Mouse (Mus musculus) neural tube, embryonic 13.5 days (tissue): ENCODE measurements around the gene Bloc1s2. TPM values are rescaled to one million over a fixed set of nuclear protein-coding genes. Genes with fewer than 3 reads are reported as not detected.
A peak's percentile ranks its signal among the peaks of the same experiment; 100 is the strongest.
"Not testable (repeated sequence)": the region's sequence is repeated elsewhere in the genome, so short reads cannot be mapped to it uniquely, and the experiment has no call there.

Experiments
- ATAC-seq: fragments of 200-750 bp; cut with Nextera tagmentation; 2 replicates; pipeline ENCODE4 v1.8.0; 2017; ENCODE audit warnings: low read depth, mild to moderate bottlenecking, moderate TSS enrichment, moderate library complexity
- H3K27ac ChIP-seq: fragments of 300-500 bp; sonication (generic); replicated peaks from 2 replicates; pipeline ENCODE4 v1.5.1; 2015; ENCODE audit warnings: moderate library complexity, mild to moderate bottlenecking, inconsistent platforms
- H3K27me3 ChIP-seq: fragments of 300-500 bp; sonication (generic); 2 replicates; pipeline ENCODE4 v1.6.1; 2015; ENCODE audit warnings: mild to moderate bottlenecking, inconsistent platforms
- H3K36me3 ChIP-seq: fragments of 300-500 bp; sonication (generic); 2 replicates; pipeline ENCODE4 v1.6.1; 2015; ENCODE audit warnings: mild to moderate bottlenecking, inconsistent platforms
- H3K4me1 ChIP-seq: fragments of 300-500 bp; sonication (generic); replicated peaks from 2 replicates; pipeline ENCODE4 v1.6.1; 2015; ENCODE audit warnings: inconsistent platforms
- H3K4me2 ChIP-seq: fragments of 300-500 bp; sonication (generic); 2 replicates; pipeline ENCODE4 v1.6.1; 2015; ENCODE audit warnings: inconsistent platforms, mild to moderate bottlenecking, moderate library complexity
- H3K4me3 ChIP-seq: fragments of 300-500 bp; sonication (generic); 2 replicates; pipeline ENCODE4 v1.5.1; 2015; ENCODE audit warnings: mild to moderate bottlenecking, inconsistent platforms
- H3K9ac ChIP-seq: fragments of 300-500 bp; sonication (generic); 2 replicates; pipeline ENCODE4 v1.6.1; 2015; ENCODE audit warnings: moderate library complexity, mild to moderate bottlenecking, inconsistent platforms
- H3K9me3 ChIP-seq: fragments of 300-500 bp; sonication (generic); 2 replicates; pipeline ENCODE4 v1.6.1; 2016; ENCODE audit warnings: inconsistent platforms
- WGBS: fragments of 180-500 bp; shearing (Covaris S2); methylation state at CpG from one replicate; pipeline ENCODE4 v1.1.7; 2015; 5-methylcytosine and 5-hydroxymethylcytosine counted together
- polyA plus RNA-seq: library from polyadenylated mRNA; unstranded; fragments of >200 nt; fragmentation: Nextera tagmentation; extraction: Ambion mirVana; gene quantifications from 2 replicates; pipeline ENCODE4 v1.2.1, GENCODE M21; 2015

Bloc1s2 gene
- polyA plus RNA-seq, 1 experiment from 2014 or later, result 171 TPM

DNA sequence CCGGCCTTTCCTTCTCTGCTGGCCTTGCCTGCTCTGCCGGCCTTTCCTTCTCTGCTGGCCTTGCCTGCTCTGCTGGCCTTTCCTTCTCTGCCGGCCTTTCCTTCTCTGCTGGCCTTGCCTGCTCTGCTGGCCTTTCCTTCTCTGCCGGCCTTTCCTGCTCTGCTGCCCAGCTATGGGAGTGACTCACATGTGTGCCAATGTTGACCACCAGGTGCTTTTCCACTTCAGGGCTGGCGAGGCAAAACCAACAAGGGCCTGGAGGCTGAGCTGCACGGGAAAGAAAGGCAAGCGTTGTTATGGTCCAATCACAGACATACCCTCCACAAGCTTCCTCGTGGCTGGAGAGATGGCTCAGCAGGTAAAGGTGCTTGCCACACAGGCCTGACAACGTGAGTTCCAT lies 25.6 kb downstream of the Bloc1s2 start:
- not testable (repeated sequence) for ATAC-seq, H3K9ac ChIP-seq, H3K27ac ChIP-seq, H3K9me3 ChIP-seq, H3K4me1 ChIP-seq, H3K27me3 ChIP-seq, H3K4me3 ChIP-seq, H3K4me2 ChIP-seq
- WGBS, result 91% methylated on average over 9 of the region's 9 CpGs
- peaks cover 89% of the 10 kb centered on the region for H3K36me3 ChIP-seq

DNA sequence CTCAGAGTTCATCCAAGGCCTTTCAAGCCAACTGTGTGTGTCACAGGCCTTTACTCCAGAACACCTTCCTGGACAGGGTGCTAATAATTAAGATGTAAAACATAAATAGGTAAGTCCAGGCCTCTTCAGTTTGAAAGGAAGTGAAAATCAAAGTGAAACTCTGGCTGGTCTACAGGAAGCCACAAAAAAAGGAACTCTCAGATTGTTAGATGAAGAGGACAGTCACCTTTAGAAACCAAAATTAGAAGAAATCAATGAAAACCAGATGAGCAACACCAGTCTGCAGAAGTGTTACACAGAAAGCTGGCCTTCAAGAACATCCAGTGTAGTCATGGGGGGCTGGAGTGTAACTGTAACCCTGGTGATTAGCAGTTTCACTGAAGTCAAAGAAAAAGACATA lies 28.5 kb downstream of the Bloc1s2 start:
- H3K27me3 ChIP-seq, result no peaks in the 10 kb centered on the region
- no peak overlapping the region for H3K4me3 ChIP-seq
- ATAC-seq, result no peak
- no peaks in the 10 kb centered on the region for H3K9me3 ChIP-seq
- H3K9ac ChIP-seq, result no peak overlapping the region
- H3K4me2 ChIP-seq, result no peak overlapping the region
- no peak overlapping the region for H3K27ac ChIP-seq
- H3K36me3 ChIP-seq, result peaks cover 87% of the 10 kb centered on the region
- H3K4me1 ChIP-seq, result no peaks in the 10 kb centered on the region

DNA sequence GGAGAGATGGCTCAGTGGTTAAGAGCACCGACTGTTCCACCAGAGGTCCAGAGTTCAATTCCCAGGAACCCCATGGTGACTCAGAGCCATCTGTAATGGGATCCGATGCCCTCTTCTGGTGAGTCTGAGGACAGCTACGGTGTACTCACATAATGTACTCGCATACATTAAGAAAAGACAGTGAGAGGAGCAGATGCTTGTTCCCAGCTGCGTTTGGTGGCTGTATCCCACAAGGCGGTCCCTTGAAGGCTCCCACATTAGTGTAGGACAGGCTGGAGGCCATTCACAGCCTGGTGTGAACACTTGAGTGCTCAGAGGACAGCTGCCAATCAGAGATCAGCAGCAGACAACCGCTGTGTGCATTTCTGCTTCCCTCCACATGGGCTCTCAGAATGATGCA lies 34.5 kb downstream of the Bloc1s2 start:
- Histone ChIP-seq H3K27me3 (no peaks in the 10 kb centered on the region), H3K27ac (no peak overlapping the region), H3K4me3 (no peak overlapping the region), H3K4me2 (no peak overlapping the region), H3K36me3 (peaks cover 67% of the 10 kb centered on the region), H3K4me1 (peaks cover 9% of the 10 kb centered on the region), H3K9me3 (no peaks in the 10 kb centered on the region), H3K9ac (no peak overlapping the region)
- no peak for ATAC-seq
- 58% methylated on average over 7 of the region's 7 CpGs for WGBS

DNA sequence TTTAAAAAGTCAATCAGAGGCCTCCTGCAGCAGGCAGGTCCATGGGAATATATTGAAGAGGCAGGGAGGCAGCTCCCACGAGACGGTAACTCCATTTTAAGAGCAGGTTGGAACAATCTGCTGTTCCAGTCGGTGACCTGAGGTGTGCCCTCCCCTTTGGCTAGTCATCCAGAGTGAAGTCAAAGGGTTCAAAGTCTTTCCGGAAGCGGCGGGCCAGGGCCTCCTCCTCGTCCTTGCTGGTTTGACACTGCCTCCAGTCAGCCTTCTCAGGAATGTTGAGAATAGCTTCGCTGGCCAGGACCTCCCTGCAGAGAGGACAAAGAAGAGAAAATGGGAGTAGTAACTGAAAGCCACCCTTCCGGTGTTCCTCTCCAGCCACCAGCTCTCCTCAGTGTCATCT lies 35.9 kb downstream of the Bloc1s2 start:
- 90% methylated on average over 9 of the region's 9 CpGs for WGBS
- Histone ChIP-seq H3K9me3 (no peaks in the 10 kb centered on the region), H3K4me3 (no peak overlapping the region), H3K36me3 (peaks cover 59% of the 10 kb centered on the region), H3K4me1 (peaks cover 22% of the 10 kb centered on the region), H3K27ac (no peak overlapping the region), H3K4me2 (no peak overlapping the region), H3K9ac (no peak overlapping the region), H3K27me3 (no peaks in the 10 kb centered on the region)
- no peak for ATAC-seq

DNA sequence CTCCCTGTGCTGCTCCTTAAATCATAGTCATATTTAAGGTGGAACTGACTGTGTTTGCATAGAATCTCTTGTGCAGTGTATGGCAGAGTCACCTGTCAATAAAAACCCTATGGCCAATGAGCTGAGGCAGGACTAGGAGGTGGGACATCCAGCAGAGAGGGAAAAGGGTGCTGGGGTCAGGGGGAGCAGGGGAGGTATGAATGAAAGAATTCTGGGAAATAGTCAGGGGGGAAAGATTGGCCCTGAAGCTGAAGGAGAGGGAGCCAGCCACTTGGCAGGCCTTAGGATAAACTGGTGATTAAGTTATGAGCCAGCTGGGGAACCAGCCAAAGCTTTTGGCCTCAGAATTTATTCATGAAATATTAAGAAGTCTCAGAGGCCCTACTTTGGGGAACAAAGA lies 37.2 kb downstream of the Bloc1s2 start:
- no peaks in the 10 kb centered on the region for H3K9me3 ChIP-seq
- no peak overlapping the region for H3K9ac ChIP-seq
- no peak overlapping the region for H3K4me3 ChIP-seq

DNA sequence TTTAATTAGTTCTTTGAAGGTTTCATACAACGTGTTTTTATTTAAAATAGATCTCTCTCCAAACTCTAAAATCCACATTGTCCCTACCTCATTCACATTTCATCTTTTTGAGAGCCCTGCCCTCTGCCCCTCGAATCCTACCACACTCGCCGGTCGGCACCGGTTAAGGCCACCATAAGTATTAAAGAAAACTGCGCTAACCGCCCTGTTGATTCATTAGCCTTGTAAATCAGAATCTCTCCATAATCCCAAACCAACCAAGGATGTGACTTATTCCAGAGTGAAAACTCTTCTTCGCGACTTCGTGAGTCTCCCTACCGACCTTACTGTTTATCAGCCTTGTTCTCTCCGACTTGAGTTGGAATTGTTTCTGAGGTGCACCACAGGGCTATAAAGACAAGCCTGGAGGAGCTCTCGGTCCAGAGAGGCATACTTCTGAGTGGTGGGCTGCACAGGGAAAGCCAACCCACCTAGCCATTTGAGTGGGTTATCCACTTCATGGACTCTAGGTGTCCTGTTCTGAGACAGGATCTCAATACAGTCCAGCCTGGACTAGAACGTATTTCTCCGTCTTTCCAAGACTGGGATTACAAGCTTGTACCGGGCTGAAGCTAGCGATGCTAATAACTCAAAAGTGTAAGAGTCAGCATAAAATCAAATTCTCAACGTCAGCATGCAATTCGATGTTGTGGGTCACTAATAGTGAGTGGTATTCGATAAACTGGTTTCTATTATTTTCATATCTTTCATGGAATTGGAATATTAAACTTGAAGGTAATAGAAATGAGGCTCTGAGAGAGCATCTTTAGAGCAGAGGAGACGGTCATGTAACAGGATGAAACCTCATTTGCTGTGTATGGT lies 38.4 kb downstream of the Bloc1s2 start:
- Histone ChIP-seq H3K9me3 (no peaks in the 10 kb centered on the region), H3K27me3 (no peaks in the 10 kb centered on the region), H3K27ac (0 out of 2 replicates have a peak overlapping the region, but pooled peaks have one; percentile 13), H3K36me3 (peaks cover 35% of the 10 kb centered on the region), H3K4me1 (peaks cover 31% of the 10 kb centered on the region), H3K4me2 (peak overlapping the region; percentile 82), H3K9ac (peak overlapping the region; percentile 98), H3K4me3 (peak overlapping the region; percentile 85)
- WGBS, result 28% methylated on average over 22 of the region's 22 CpGs
- peak; percentile 29; the same call in 1 of the 2 replicates for ATAC-seq

More for the DNA sequence above, 37.2 kb downstream of the Bloc1s2 start:
- no peak for ATAC-seq
- H3K4me1 ChIP-seq, result peaks cover 31% of the 10 kb centered on the region
- H3K27me3 ChIP-seq, result no peaks in the 10 kb centered on the region
- H3K4me2 ChIP-seq, result no peak overlapping the region
- H3K36me3 ChIP-seq, result peaks cover 45% of the 10 kb centered on the region
- no peak overlapping the region for H3K27ac ChIP-seq

DNA sequence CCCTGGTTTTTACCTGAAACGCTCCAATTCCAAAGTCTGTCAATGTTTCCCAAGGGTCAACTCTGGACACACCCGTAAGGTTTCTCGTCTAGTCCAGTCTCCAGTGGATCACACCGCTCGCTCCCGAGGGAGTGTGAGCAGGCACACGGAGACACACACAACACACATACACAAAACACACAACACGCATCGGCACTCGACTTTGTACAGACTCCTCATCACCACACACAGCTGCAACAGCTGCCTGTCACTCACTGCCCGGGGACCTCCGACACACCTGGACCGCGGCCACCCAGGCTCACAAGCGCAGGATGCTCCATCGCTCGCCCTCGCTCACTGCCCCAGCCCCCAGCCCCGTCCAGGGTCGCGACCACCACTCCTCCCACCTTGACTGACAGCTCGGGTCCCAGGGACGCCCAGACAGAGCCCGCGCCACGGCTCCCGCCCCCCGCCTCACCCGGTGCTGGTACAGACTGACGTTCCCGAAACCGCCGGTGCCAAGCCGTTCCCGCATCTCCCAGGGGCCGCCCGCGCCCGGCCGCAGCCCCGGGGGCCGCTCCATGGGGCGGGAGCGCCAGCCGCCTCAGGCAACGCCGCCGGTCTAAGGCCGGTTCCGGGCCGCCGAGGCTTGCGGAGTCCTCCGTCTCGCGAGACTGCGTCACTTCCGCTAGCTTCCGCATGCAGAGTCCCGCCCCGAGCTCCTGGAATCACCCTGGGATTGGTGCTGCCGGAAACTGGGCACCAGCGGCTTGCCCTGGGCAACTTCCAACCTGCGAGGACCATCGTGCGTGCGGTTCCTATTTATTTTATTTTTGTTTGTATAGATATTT lies 39.2 kb downstream of the Bloc1s2 start, which contains the start of gene Chuk:
TSS of gene Chuk (minus strand) at position 650 of the 830 bp plus-strand sequence.
- H3K36me3 ChIP-seq, result peaks cover 31% of the 10 kb centered on the region
- H3K9ac ChIP-seq, result peak within 1 kb of the TSS; percentile 98
- WGBS, result 1% methylated on average over 67 of the region's 67 CpGs
- H3K27ac ChIP-seq, result peak within 1 kb of the TSS; percentile 79
- ATAC-seq, result peak; percentile 98
- H3K4me3 ChIP-seq, result peak within 1 kb of the TSS; percentile 85
- H3K9me3 ChIP-seq, result no peaks in the 10 kb centered on the region
- H3K27me3 ChIP-seq, result no peaks in the 10 kb centered on the region
- H3K4me2 ChIP-seq, result peak within 1 kb of the TSS; percentile 82
- H3K4me1 ChIP-seq, result peaks cover 31% of the 10 kb centered on the region

DNA sequence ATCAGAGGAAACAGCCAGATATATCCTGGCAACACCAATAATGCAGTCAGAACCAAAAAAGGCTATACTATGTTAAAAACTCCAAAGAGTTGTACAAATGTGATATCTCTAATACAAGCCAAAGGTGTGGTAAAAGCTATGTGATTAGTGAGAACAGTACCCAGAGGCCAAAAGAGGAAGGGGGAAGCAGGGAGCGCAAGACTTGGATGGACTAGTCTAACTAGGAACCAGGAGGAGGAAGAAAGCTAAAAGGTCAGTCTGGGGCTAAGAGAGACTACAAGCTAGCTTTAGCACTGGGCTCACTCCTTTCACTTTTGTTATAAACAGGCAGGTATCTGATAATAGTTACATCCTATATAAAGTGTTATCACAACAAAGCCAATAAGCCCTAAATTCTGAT lies 41.9 kb downstream of the Bloc1s2 start:
- Histone ChIP-seq H3K27me3 (no peaks in the 10 kb centered on the region), H3K4me3 (no peak overlapping the region), H3K36me3 (peaks cover 23% of the 10 kb centered on the region), H3K27ac (no peak overlapping the region), H3K9ac (0 out of 2 replicates have a peak overlapping the region, but pooled peaks have one; percentile 22), H3K4me1 (peaks cover 31% of the 10 kb centered on the region), H3K4me2 (no peak overlapping the region), H3K9me3 (no peaks in the 10 kb centered on the region)
- ATAC-seq, result no peak
- 90% methylated on average over 1 of the region's 1 CpGs for WGBS

DNA sequence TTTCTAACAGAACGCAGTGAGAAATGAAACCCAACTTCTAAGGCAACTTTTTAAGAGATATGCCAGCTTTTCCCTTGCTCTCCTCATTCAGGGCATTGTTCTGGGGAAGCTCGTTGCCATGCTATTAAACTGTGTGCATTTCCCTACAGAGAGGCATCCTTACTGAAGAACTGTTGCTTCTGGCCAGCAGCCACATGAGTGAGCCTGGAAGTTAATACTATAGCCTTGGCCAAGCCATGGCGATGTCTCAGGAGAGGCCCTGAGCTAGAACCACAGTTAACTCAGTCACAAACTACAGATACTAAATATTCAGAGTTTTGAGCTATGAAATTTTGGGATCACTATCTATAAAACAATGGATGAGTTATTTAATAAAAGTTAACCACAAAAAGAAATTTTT lies 43.2 kb downstream of the Bloc1s2 start:
- Histone ChIP-seq H3K4me3 (no peak overlapping the region), H3K27me3 (no peaks in the 10 kb centered on the region), H3K4me2 (no peak overlapping the region), H3K27ac (no peak overlapping the region), H3K9ac (no peak overlapping the region), H3K9me3 (no peaks in the 10 kb centered on the region), H3K4me1 (peaks cover 27% of the 10 kb centered on the region), H3K36me3 (peaks cover 29% of the 10 kb centered on the region)
- WGBS, result 78% methylated on average over 3 of the region's 3 CpGs
- ATAC-seq, result no peak

DNA sequence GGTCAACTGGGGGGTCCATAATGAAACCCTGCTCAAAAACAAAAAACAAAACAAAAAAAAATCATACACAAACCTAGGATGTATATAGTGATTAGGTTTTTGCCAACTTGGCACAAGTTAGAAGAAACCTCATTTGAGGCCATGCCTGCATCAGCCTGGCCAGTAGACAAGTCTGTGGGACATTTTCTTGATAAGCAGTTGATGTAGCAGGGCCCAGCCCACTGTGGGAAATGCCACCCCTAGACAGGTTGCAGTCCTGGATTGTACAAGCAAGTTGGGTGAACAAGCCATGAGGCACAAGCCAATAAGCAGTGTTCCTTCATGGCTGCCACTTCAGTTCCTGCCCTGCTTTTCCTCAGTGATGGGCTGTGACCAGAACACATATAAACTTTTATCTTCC lies 45.4 kb downstream of the Bloc1s2 start:
- H3K27ac ChIP-seq, result no peak overlapping the region
- no peaks in the 10 kb centered on the region for H3K27me3 ChIP-seq
- no peak for ATAC-seq
- peaks cover 49% of the 10 kb centered on the region for H3K36me3 ChIP-seq
- no peak overlapping the region for H3K4me3 ChIP-seq
- H3K4me1 ChIP-seq, result peaks cover 13% of the 10 kb centered on the region
- 0 out of 2 replicates have a peak, but pooled peaks cover under 1% of the 10 kb centered on the region for H3K9me3 ChIP-seq
- no peak overlapping the region for H3K4me2 ChIP-seq
- H3K9ac ChIP-seq, result no peak overlapping the region
